Mouse (Mus musculus): ENCODE measurements at regions not wholly inside any gene's neighbourhood (a gene's known extent, or its start where the extent isn't known, plus 50 kb on each side); places are given as distances from the start of the nearest gene placed in this dataset.
A peak's percentile ranks its signal among the peaks of the same experiment; 100 is the strongest.

DNA sequence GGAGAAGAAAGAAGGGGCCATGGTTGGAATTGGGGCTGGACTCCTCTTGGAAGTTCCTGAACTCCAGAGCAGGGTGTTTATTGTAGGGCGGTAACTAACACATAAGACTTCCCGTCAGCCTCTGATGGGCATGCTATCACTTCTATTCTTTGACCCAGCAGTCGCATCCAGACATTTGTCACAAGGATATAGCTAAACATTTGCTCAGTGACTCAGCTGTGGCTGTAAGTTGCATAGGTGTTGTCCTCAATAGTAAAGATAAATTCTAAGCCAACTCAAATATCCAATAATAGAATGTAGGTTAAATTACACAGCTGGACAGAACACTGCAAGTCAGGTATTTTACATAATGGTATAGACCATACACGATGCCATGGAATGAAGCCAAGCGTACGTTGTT lies 154.9 kb downstream of the Pfkfb3 start:
- intact Hi-C loops (cut with DNase I): no loop called here
- no peaks in the 10 kb centered on the region for H3K27me3 ChIP-seq (ENCODE audit: control insufficient read depth, insufficient read depth, low read length)
- H3K4me3 ChIP-seq: no peak overlapping the region
- no peak overlapping the region for H3K9ac ChIP-seq (ENCODE audit: low read depth, low read length)
- H3K4me1 ChIP-seq (ENCODE audit: control insufficient read depth, insufficient read depth, low read length): 0 out of 2 replicates have a peak, but pooled peaks cover 1% of the 10 kb centered on the region
- TF ChIP-seq POLR2A (IDR thresholded peaks at IDR 0.05; ENCODE audit: insufficient read depth, low read depth, low read length) (no peak), CTCF (IDR thresholded peaks at IDR 0.05) (no peak), EP300 (IDR thresholded peaks at IDR 0.05; ENCODE audit: insufficient read depth, low read depth, low read length) (no peak)
- 67% methylated on average over 6 of the region's 6 CpGs for WGBS
- no peak for DNase-seq
- H3K36me3 ChIP-seq (ENCODE audit: control insufficient read depth, insufficient read depth, low read length): no peaks in the 10 kb centered on the region
- H3K27ac ChIP-seq: no peak overlapping the region
- H3K79me2 ChIP-seq (replicated peaks; ENCODE audit: control insufficient read depth, insufficient read depth, low read length): no peaks in the 10 kb centered on the region

DNA sequence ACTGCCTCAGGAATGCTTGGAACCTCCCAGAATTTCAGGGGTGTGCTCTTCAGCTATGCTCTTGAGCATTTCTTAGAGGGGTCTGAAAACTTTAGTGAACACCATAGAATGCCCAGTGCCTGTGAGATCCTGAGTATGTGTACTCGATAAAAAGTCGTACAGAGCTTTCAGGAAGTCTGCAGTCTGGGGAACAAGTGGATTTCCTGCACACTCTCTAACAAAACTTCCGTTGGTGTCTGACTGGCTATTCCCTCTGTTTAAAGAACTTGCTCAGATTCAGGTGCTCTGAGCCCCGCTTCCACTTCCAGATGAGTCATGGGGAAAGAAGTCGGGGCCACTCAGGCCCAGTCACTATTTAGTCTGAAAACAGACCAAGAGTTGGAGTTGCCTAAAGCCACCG lies 155.5 kb downstream of the Pfkfb3 start:
- H3K27me3 ChIP-seq (ENCODE audit: control insufficient read depth, insufficient read depth, low read length): no peaks in the 10 kb centered on the region
- H3K79me2 ChIP-seq (replicated peaks; ENCODE audit: control insufficient read depth, insufficient read depth, low read length): no peaks in the 10 kb centered on the region
- H3K36me3 ChIP-seq (ENCODE audit: control insufficient read depth, insufficient read depth, low read length): no peaks in the 10 kb centered on the region
- H3K4me1 ChIP-seq (ENCODE audit: control insufficient read depth, insufficient read depth, low read length): 0 out of 2 replicates have a peak, but pooled peaks cover 1% of the 10 kb centered on the region
- no peak overlapping the region for H3K9ac ChIP-seq (ENCODE audit: low read depth, low read length)
- no peak overlapping the region for H3K4me3 ChIP-seq
- peak in 1 of 2 experiments; percentile 5 for DNase-seq
- intact Hi-C loops (cut with DNase I): no loop called here
- WGBS: 24% methylated on average over 6 of the region's 6 CpGs
- no peak overlapping the region for H3K27ac ChIP-seq
- no peak for TF ChIP-seq CTCF (IDR thresholded peaks at IDR 0.05)
- no peak for TF ChIP-seq POLR2A (IDR thresholded peaks at IDR 0.05; ENCODE audit: insufficient read depth, low read depth, low read length)
- no peak for TF ChIP-seq EP300 (IDR thresholded peaks at IDR 0.05; ENCODE audit: insufficient read depth, low read depth, low read length)

DNA sequence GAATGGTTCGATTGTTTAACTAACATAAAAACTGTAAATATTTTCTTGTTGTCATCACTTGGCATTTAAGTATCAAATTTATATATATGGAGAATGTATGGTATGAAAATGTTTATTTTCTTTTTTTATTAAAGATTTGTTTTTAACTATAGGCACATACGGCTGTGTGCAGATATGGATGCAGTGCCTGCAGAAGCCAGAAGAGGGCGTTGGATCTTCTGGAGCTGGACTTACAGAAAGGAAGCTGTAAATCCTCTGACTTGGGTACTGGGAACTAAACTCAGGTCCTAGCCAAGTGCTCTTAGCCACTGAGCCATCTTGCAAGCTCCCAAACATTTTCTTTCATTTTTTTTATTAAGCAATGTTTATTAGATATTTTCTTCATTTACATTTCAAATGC lies 157.0 kb downstream of the Pfkfb3 start:
- TF ChIP-seq POLR2A (IDR thresholded peaks at IDR 0.05; ENCODE audit: insufficient read depth, low read depth, low read length) (no peak), CTCF (IDR thresholded peaks at IDR 0.05) (peak; percentile 40)
- WGBS: 88% methylated on average over 3 of the region's 3 CpGs
- DNase-seq: no peak

DNA sequence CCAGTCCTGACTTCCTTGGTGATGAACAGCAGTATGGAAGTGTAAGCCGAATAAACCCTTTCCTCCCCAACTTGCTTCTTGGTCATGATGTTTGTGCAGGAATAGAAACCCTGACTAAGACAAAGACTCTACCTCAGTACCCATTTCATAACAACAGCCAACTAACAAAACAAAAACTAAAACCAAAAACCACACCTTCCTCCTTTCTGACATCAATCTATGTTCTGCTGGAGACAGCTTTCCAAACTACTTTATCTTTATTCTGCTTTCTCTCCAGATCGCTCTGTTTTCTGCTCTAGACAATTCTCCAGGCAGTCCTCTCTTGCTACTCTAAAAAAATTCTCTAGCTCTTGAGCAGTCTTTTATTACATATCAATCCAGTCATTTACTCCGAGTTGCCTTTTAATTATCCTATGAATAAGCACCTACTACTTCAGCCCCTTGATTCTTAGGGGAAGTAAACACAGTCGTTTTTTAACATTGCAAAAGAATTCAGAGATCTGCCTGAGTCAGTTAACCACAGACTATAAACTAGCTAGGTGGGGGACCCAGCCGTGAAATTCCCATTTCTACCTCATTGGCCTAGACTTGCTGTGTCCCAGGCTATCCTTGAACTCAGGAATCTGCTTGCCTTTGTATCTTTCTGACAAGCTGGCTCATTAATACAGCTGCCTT lies 159.1 kb downstream of the Pfkfb3 start:
- intact Hi-C loops (cut with DNase I): no loop called here
- Histone ChIP-seq H3K27me3 (ENCODE audit: control insufficient read depth, insufficient read depth, low read length) (no peaks in the 10 kb centered on the region), H3K27ac (no peak overlapping the region), H3K4me1 (ENCODE audit: control insufficient read depth, insufficient read depth, low read length) (0 out of 2 replicates have a peak, but pooled peaks cover 1% of the 10 kb centered on the region), H3K79me2 (replicated peaks; ENCODE audit: control insufficient read depth, insufficient read depth, low read length) (no peaks in the 10 kb centered on the region), H3K36me3 (ENCODE audit: control insufficient read depth, insufficient read depth, low read length) (no peaks in the 10 kb centered on the region), H3K9ac (ENCODE audit: low read depth, low read length) (no peak overlapping the region), H3K4me3 (no peak overlapping the region)
- WGBS: 69% methylated on average over 5 of the region's 5 CpGs
- DNase-seq: no peak
- TF ChIP-seq POLR2A (IDR thresholded peaks at IDR 0.05; ENCODE audit: insufficient read depth, low read depth, low read length) (no peak), CTCF (IDR thresholded peaks at IDR 0.05) (no peak), EP300 (IDR thresholded peaks at IDR 0.05; ENCODE audit: insufficient read depth, low read depth, low read length) (no peak)

More for the DNA sequence above, 157.0 kb downstream of the Pfkfb3 start:
- Histone ChIP-seq H3K79me2 (replicated peaks; ENCODE audit: control insufficient read depth, insufficient read depth, low read length) (no peaks in the 10 kb centered on the region), H3K4me1 (ENCODE audit: control insufficient read depth, insufficient read depth, low read length) (0 out of 2 replicates have a peak, but pooled peaks cover 1% of the 10 kb centered on the region), H3K4me3 (no peak overlapping the region), H3K27me3 (ENCODE audit: control insufficient read depth, insufficient read depth, low read length) (no peaks in the 10 kb centered on the region), H3K36me3 (ENCODE audit: control insufficient read depth, insufficient read depth, low read length) (no peaks in the 10 kb centered on the region), H3K9ac (ENCODE audit: low read depth, low read length) (no peak overlapping the region), H3K27ac (no peak overlapping the region)
- intact Hi-C loops (cut with DNase I): no loop called here

DNA sequence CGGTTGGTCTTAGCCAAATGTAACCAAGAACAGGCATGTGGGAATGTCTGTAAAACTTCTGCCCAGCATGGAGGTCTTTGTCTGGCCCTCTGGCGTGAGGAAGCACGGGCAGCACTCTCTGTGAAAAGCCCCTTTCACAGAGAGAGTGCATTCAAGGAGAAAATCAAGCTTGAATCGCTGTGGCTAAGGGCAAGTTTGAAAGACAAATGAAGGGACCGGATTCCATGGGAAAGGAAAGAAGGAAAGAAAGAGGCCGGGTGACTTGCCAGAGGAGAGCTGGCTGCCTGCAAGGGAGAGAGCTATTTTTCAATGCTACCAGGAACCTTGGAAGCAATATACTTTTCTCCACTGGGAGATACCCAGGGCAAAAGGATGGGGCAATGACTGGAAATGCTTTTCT lies 162.2 kb downstream of the Pfkfb3 start:
- Histone ChIP-seq H3K4me3 (no peak overlapping the region), H3K9ac (ENCODE audit: low read depth, low read length) (no peak overlapping the region), H3K27ac (no peak overlapping the region), H3K27me3 (ENCODE audit: control insufficient read depth, insufficient read depth, low read length) (no peaks in the 10 kb centered on the region), H3K4me1 (ENCODE audit: control insufficient read depth, insufficient read depth, low read length) (no peaks in the 10 kb centered on the region), H3K79me2 (replicated peaks; ENCODE audit: control insufficient read depth, insufficient read depth, low read length) (no peaks in the 10 kb centered on the region), H3K36me3 (ENCODE audit: control insufficient read depth, insufficient read depth, low read length) (no peaks in the 10 kb centered on the region)
- TF ChIP-seq EP300 (IDR thresholded peaks at IDR 0.05; ENCODE audit: insufficient read depth, low read depth, low read length) (no peak), CTCF (IDR thresholded peaks at IDR 0.05) (no peak), POLR2A (IDR thresholded peaks at IDR 0.05; ENCODE audit: insufficient read depth, low read depth, low read length) (no peak)
- intact Hi-C loops (cut with DNase I): no loop called here
- WGBS: 78% methylated on average over 6 of the region's 6 CpGs
- no peak for DNase-seq

DNA sequence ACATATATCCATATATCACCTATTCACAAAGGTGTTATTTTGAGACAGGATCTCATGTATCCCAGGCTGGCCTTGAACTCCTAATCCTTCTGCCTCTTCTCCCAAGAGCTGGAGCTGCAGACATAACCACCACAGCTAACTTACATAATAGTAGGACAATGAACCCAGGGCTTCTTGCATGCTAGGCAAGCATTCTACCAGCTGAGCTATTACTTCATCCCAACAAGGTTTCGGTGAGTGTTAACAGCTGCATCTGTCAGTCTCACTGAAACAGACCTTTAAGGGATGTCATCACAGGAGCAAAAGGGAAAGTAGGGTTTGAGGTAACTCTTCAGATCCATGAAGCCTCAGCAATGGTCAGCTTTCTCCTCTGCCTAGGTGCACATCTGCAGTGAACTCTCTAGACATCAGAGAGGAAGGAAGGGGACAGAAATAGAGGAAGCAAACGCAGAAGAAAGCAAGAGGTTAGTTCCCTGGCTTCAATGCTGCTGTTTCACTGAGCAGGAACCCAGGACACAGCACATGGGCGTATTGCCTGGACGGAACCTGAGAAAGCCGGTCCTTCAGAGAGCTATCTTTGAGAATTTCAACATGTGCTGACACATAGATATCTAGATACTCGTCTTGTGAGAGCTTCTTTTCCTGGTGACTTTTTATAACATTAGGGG lies 163.1 kb downstream of the Pfkfb3 start:
- Histone ChIP-seq H3K27me3 (ENCODE audit: control insufficient read depth, insufficient read depth, low read length) (no peaks in the 10 kb centered on the region), H3K36me3 (ENCODE audit: control insufficient read depth, insufficient read depth, low read length) (no peaks in the 10 kb centered on the region), H3K4me3 (no peak overlapping the region), H3K27ac (no peak overlapping the region), H3K9ac (ENCODE audit: low read depth, low read length) (no peak overlapping the region), H3K79me2 (replicated peaks; ENCODE audit: control insufficient read depth, insufficient read depth, low read length) (no peaks in the 10 kb centered on the region), H3K4me1 (ENCODE audit: control insufficient read depth, insufficient read depth, low read length) (no peaks in the 10 kb centered on the region)
- no peak for TF ChIP-seq EP300 (IDR thresholded peaks at IDR 0.05; ENCODE audit: insufficient read depth, low read depth, low read length)
- intact Hi-C loops (cut with DNase I): no loop called here
- DNase-seq: no peak
- 33% methylated on average over 6 of the region's 6 CpGs for WGBS
